Mouse (Mus musculus): Measurements from ENCODE around the gene Nabp1. TPM values are rescaled to one million over a fixed set of nuclear protein-coding genes. Genes with fewer than 3 reads are reported as not detected.

Gene Nabp1
- 16.0 and 19.1 TPM in 2 replicates for polyA plus RNA-seq (2015; fragmentation: Nextera tagmentation; extraction: Ambion mirVana)

GRCm38 (mm10) chr1:51478262-51479026 lies at the start of gene Nabp1:
TSS of gene Nabp1 (minus strand) at chr1:51478425.
- under 1% methylated on average over 51 of the region's 51 CpGs for WGBS
- Histone ChIP-seq H3K4me1 (ENCODE audit: control insufficient read depth, insufficient read depth, low read length) (no peaks in the 10 kb centered on the region; the same call in 1 of the 2 replicates), H3K4me3 (ENCODE audit: low read length) (peak within 1 kb of the TSS; percentile 72), H3K9ac (ENCODE audit: low read depth, low read length) (peak within 1 kb of the TSS; percentile 83), H3K27ac (ENCODE audit: low read length) (peak within 1 kb of the TSS; percentile 84), H3K27me3 (replicated peaks; ENCODE audit: control insufficient read depth, insufficient read depth, low read length) (no peaks in the 10 kb centered on the region), H3K9me3 (ENCODE audit: control insufficient read depth, low read length) (no peaks in the 10 kb centered on the region), H3K36me3 (ENCODE audit: control insufficient read depth, insufficient read depth, low read length) (no peaks in the 10 kb centered on the region), H3K4me2 (ENCODE audit: low read depth, low read length) (peak within 1 kb of the TSS; percentile 93)
- peak; percentile 99 for ATAC-seq

GRCm38 (mm10) chr1:51525563-51526265 lies 47.5 kb upstream of the Nabp1 start:
- no peaks in the 10 kb centered on the region for H3K4me1 ChIP-seq (ENCODE audit: control insufficient read depth, insufficient read depth, low read length)
- H3K9ac ChIP-seq (ENCODE audit: low read depth, low read length): no peak overlapping the region
- H3K27ac ChIP-seq (ENCODE audit: low read length): no peak overlapping the region
- no peaks in the 10 kb centered on the region for H3K27me3 ChIP-seq (replicated peaks; ENCODE audit: control insufficient read depth, insufficient read depth, low read length)
- H3K36me3 ChIP-seq (ENCODE audit: control insufficient read depth, insufficient read depth, low read length): no peaks in the 10 kb centered on the region
- H3K4me3 ChIP-seq (ENCODE audit: low read length): no peak overlapping the region
- no peak overlapping the region for H3K4me2 ChIP-seq (ENCODE audit: low read depth, low read length)
- ATAC-seq: no peak
- 59% methylated on average over 1 of the region's 1 CpGs for WGBS
- H3K9me3 ChIP-seq (ENCODE audit: control insufficient read depth, low read length): no peaks in the 10 kb centered on the region

- Histone ChIP-seq H3K27me3 (replicated peaks; ENCODE audit: control insufficient read depth, insufficient read depth, low read length) (no peaks in the 10 kb centered on the region), H3K36me3 (ENCODE audit: control insufficient read depth, insufficient read depth, low read length) (no peaks in the 10 kb centered on the region), H3K4me2 (ENCODE audit: low read depth, low read length) (no peak overlapping the region), H3K9me3 (ENCODE audit: control insufficient read depth, low read length) (no peaks in the 10 kb centered on the region), H3K4me1 (ENCODE audit: control insufficient read depth, insufficient read depth, low read length) (no peaks in the 10 kb centered on the region), H3K4me3 (ENCODE audit: low read length) (no peak overlapping the region), H3K9ac (ENCODE audit: low read depth, low read length) (no peak overlapping the region), H3K27ac (ENCODE audit: low read length) (no peak overlapping the region)
- WGBS: 86% methylated on average over 8 of the region's 8 CpGs
- ATAC-seq: no peak
Observed at GRCm38 (mm10) chr1:51521651-51522050, 43.4 kb upstream of the Nabp1 start.

- 82% methylated on average over 5 of the region's 5 CpGs for WGBS
- H3K27ac ChIP-seq (ENCODE audit: low read length): no peak overlapping the region
- no peak overlapping the region for H3K4me3 ChIP-seq (ENCODE audit: low read length)
- H3K9ac ChIP-seq (ENCODE audit: low read depth, low read length): no peak overlapping the region
- H3K36me3 ChIP-seq (ENCODE audit: control insufficient read depth, insufficient read depth, low read length): no peaks in the 10 kb centered on the region
- H3K27me3 ChIP-seq (replicated peaks; ENCODE audit: control insufficient read depth, insufficient read depth, low read length): no peaks in the 10 kb centered on the region
- no peaks in the 10 kb centered on the region for H3K4me1 ChIP-seq (ENCODE audit: control insufficient read depth, insufficient read depth, low read length)
- no peak for ATAC-seq
- no peaks in the 10 kb centered on the region for H3K9me3 ChIP-seq (ENCODE audit: control insufficient read depth, low read length)
- H3K4me2 ChIP-seq (ENCODE audit: low read depth, low read length): no peak overlapping the region
Observed at GRCm38 (mm10) chr1:51520246-51520780, 42.1 kb upstream of the Nabp1 start.

- no peak overlapping the region for H3K27ac ChIP-seq (ENCODE audit: low read length)
- WGBS: 81% methylated on average over 3 of the region's 3 CpGs
- H3K4me1 ChIP-seq (ENCODE audit: control insufficient read depth, insufficient read depth, low read length): no peaks in the 10 kb centered on the region
- no peaks in the 10 kb centered on the region for H3K36me3 ChIP-seq (ENCODE audit: control insufficient read depth, insufficient read depth, low read length)
- no peak overlapping the region for H3K4me3 ChIP-seq (ENCODE audit: low read length)
- no peak for ATAC-seq
- H3K9ac ChIP-seq (ENCODE audit: low read depth, low read length): no peak overlapping the region
- H3K27me3 ChIP-seq (replicated peaks; ENCODE audit: control insufficient read depth, insufficient read depth, low read length): no peaks in the 10 kb centered on the region
- no peak overlapping the region for H3K4me2 ChIP-seq (ENCODE audit: low read depth, low read length)
- no peaks in the 10 kb centered on the region for H3K9me3 ChIP-seq (ENCODE audit: control insufficient read depth, low read length)
Observed at GRCm38 (mm10) chr1:51519112-51519511, 40.9 kb upstream of the Nabp1 start.

GRCm38 (mm10) chr1:51515625-51516024 lies 37.4 kb upstream of the Nabp1 start:
- Histone ChIP-seq H3K27me3 (replicated peaks; ENCODE audit: control insufficient read depth, insufficient read depth, low read length) (no peaks in the 10 kb centered on the region), H3K36me3 (ENCODE audit: control insufficient read depth, insufficient read depth, low read length) (no peaks in the 10 kb centered on the region), H3K27ac (ENCODE audit: low read length) (no peak overlapping the region), H3K4me2 (ENCODE audit: low read depth, low read length) (no peak overlapping the region), H3K4me1 (ENCODE audit: control insufficient read depth, insufficient read depth, low read length) (no peaks in the 10 kb centered on the region), H3K9ac (ENCODE audit: low read depth, low read length) (no peak overlapping the region), H3K9me3 (ENCODE audit: control insufficient read depth, low read length) (no peaks in the 10 kb centered on the region), H3K4me3 (ENCODE audit: low read length) (no peak overlapping the region)
- 68% methylated on average over 2 of the region's 2 CpGs for WGBS
- ATAC-seq: no peak

- no peak overlapping the region for H3K27ac ChIP-seq (ENCODE audit: low read length)
- no peak for ATAC-seq
- H3K4me3 ChIP-seq (ENCODE audit: low read length): no peak overlapping the region
- H3K4me1 ChIP-seq (ENCODE audit: control insufficient read depth, insufficient read depth, low read length): no peaks in the 10 kb centered on the region
- H3K9me3 ChIP-seq (ENCODE audit: control insufficient read depth, low read length): no peaks in the 10 kb centered on the region
- no peaks in the 10 kb centered on the region for H3K27me3 ChIP-seq (replicated peaks; ENCODE audit: control insufficient read depth, insufficient read depth, low read length)
- no peak overlapping the region for H3K9ac ChIP-seq (ENCODE audit: low read depth, low read length)
- H3K36me3 ChIP-seq (ENCODE audit: control insufficient read depth, insufficient read depth, low read length): no peaks in the 10 kb centered on the region
- WGBS: 57% methylated on average over 3 of the region's 3 CpGs
- H3K4me2 ChIP-seq (ENCODE audit: low read depth, low read length): no peak overlapping the region
Observed at GRCm38 (mm10) chr1:51515041-51515440, 36.8 kb upstream of the Nabp1 start.

GRCm38 (mm10) chr1:51514379-51514778 lies 36.2 kb upstream of the Nabp1 start:
- Histone ChIP-seq H3K4me3 (ENCODE audit: low read length) (no peak overlapping the region), H3K9ac (ENCODE audit: low read depth, low read length) (no peak overlapping the region), H3K36me3 (ENCODE audit: control insufficient read depth, insufficient read depth, low read length) (no peaks in the 10 kb centered on the region), H3K27ac (ENCODE audit: low read length) (no peak overlapping the region), H3K9me3 (ENCODE audit: control insufficient read depth, low read length) (no peaks in the 10 kb centered on the region), H3K4me2 (ENCODE audit: low read depth, low read length) (no peak overlapping the region), H3K27me3 (replicated peaks; ENCODE audit: control insufficient read depth, insufficient read depth, low read length) (no peaks in the 10 kb centered on the region), H3K4me1 (ENCODE audit: control insufficient read depth, insufficient read depth, low read length) (0 out of 2 replicates have a peak, but pooled peaks cover 6% of the 10 kb centered on the region)
- WGBS: 66% methylated on average over 2 of the region's 2 CpGs
- ATAC-seq: no peak

- Histone ChIP-seq H3K9me3 (ENCODE audit: control insufficient read depth, low read length) (no peaks in the 10 kb centered on the region), H3K4me1 (ENCODE audit: control insufficient read depth, insufficient read depth, low read length) (peaks cover 6% of the 10 kb centered on the region; the same call in 1 of the 2 replicates), H3K27ac (ENCODE audit: low read length) (no peak overlapping the region), H3K4me3 (ENCODE audit: low read length) (no peak overlapping the region), H3K9ac (ENCODE audit: low read depth, low read length) (no peak overlapping the region), H3K36me3 (ENCODE audit: control insufficient read depth, insufficient read depth, low read length) (no peaks in the 10 kb centered on the region), H3K4me2 (ENCODE audit: low read depth, low read length) (no peak overlapping the region), H3K27me3 (replicated peaks; ENCODE audit: control insufficient read depth, insufficient read depth, low read length) (no peaks in the 10 kb centered on the region)
- no peak for ATAC-seq
- WGBS: 81% methylated on average over 7 of the region's 7 CpGs
Observed at GRCm38 (mm10) chr1:51513059-51513713, 35.0 kb upstream of the Nabp1 start.
